ENCODE assay signal across 30 mouse cellular contexts in genomic region chr5:100779002-100779401, GRCm38 (mm10).
"Had no signal": no experiment of that assay in that cellular context is flagged by ENCODE, and none has a peak within 500 bp of the region (broad histone marks: within the 10 kb centered on the region; RNA-seq: fewer than 3 reads in every experiment).

No protein-coding gene starts in this region.

- H3K27ac ChIP-seq: limb, embryonic 10.5 days; limb, embryonic 12.5 days; limb, embryonic 13.5 days; limb, embryonic 15.5 days; liver, embryonic 12.5 days; liver, embryonic 13.5 days; liver, embryonic 14.5 days; liver, embryonic 15.5 days; lung, embryonic 15.5 days; macrophage; midbrain, embryonic 10.5 days; midbrain, embryonic 12.5 days; midbrain, embryonic 13.5 days; midbrain, embryonic 15.5 days; neural tube, embryonic 12.5 days had no signal

- H3K4me1 ChIP-seq: limb, embryonic 10.5 days; limb, embryonic 12.5 days; limb, embryonic 13.5 days; limb, embryonic 15.5 days; liver, embryonic 12.5 days; liver, embryonic 13.5 days; liver, embryonic 15.5 days; lung, embryonic 15.5 days; midbrain, embryonic 10.5 days; midbrain, embryonic 12.5 days; midbrain, embryonic 13.5 days; midbrain, embryonic 15.5 days; neural tube, embryonic 12.5 days had no signal

- H3K27me3 ChIP-seq: limb, embryonic 12.5 days; limb, embryonic 13.5 days; limb, embryonic 15.5 days; liver, embryonic 12.5 days; liver, embryonic 13.5 days; liver, embryonic 15.5 days; lung, embryonic 15.5 days; megakaryocyte, embryonic 14.5 days; midbrain, embryonic 12.5 days; midbrain, embryonic 13.5 days; midbrain, embryonic 15.5 days; neural tube, embryonic 12.5 days had no signal

- ATAC-seq: liver, embryonic 12.5 days; liver, postnatal 0 days; lung, postnatal 0 days; midbrain, embryonic 13.5 days; midbrain, embryonic 15.5 days; midbrain, embryonic 16.5 days had no signal

- H3K9ac ChIP-seq: limb, embryonic 12.5 days; limb, embryonic 13.5 days; limb, embryonic 15.5 days; liver, embryonic 12.5 days; liver, embryonic 13.5 days; liver, embryonic 14.5 days; liver, embryonic 15.5 days; liver, postnatal 0 days; lung, embryonic 14.5 days; lung, embryonic 15.5 days; midbrain, embryonic 12.5 days; midbrain, embryonic 13.5 days; midbrain, embryonic 15.5 days; neural tube, embryonic 12.5 days had no signal

- DNase-seq: left cerebral cortex, postnatal 4 days; liver; liver, embryonic 13.5 days; liver, postnatal 0 days; lung, adult 18-20 months; lung, adult 2 months; lung, embryonic 14.5 days; lung, postnatal 10 days; lung, postnatal 14 days; lung, postnatal 36 days; lung, postnatal 4 days; midbrain, embryonic 14.5 days had no signal

- H3K4me3 ChIP-seq: limb, embryonic 10.5 days; limb, embryonic 12.5 days; limb, embryonic 13.5 days; limb, embryonic 15.5 days; liver, embryonic 12.5 days; liver, embryonic 13.5 days; liver, embryonic 15.5 days; lung, embryonic 15.5 days; megakaryocyte, embryonic 14.5 days; midbrain, embryonic 10.5 days; midbrain, embryonic 12.5 days; midbrain, embryonic 13.5 days; midbrain, embryonic 15.5 days; myocyte; neural tube, embryonic 12.5 days had no signal

- H3K9me3 ChIP-seq: limb, embryonic 10.5 days; limb, embryonic 12.5 days; limb, embryonic 13.5 days; limb, embryonic 15.5 days; liver, embryonic 12.5 days; liver, embryonic 13.5 days; liver, embryonic 15.5 days; lung, embryonic 15.5 days; megakaryocyte, embryonic 14.5 days; midbrain, embryonic 10.5 days; midbrain, embryonic 12.5 days; midbrain, embryonic 13.5 days; midbrain, embryonic 15.5 days; neural tube, embryonic 12.5 days had no signal
